Mouse (Mus musculus): ENCODE measurements around the gene 6430548M08Rik. TPM values are rescaled to one million over a fixed set of nuclear protein-coding genes. Genes with fewer than 3 reads are reported as not detected.
A peak's percentile ranks its signal among the peaks of the same experiment; 100 is the strongest.

The 6430548M08Rik gene
- polyA plus RNA-seq, 1 experiment from 2014 or later, result 13.2 TPM

DNA sequence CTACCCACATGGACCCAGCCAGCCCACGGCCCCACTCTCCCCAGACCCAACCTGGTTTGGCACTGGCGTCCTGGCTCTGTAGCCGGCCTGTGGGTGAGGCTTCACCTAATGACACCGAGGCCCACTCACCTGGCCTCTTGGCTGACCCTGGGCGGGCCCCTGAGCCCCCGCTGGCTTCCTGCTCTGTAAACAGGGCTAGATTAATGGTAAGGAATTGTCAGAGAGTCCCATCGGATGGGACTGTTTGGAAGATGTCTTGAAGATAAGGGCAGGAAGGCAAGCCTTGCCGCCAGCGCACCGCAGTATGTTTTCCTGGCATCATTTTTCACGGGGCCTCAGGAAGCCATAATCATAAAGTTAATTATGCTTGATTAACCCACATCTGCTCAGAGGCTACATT is 94.2 kb downstream of the 6430548M08Rik start:
- WGBS, result 50% methylated on average over 11 of the region's 11 CpGs

GRCm38 (mm10) chr8:120211345-120211744 is 97.4 kb downstream of the 6430548M08Rik start:
- DNase-seq (ENCODE audit: low spot score) (no peak), ATAC-seq (ENCODE audit: low FRiP score, low TSS enrichment) (peak; percentile 38; the same call in 1 of the 2 replicates)
- Histone ChIP-seq H3K36me3 (ENCODE audit: control insufficient read depth, insufficient read depth, low read length) (no peaks in the 10 kb centered on the region), H3K27ac (replicated peaks) (no peak overlapping the region), H3K4me2 (replicated peaks; ENCODE audit: low read depth) (no peak overlapping the region), H3K27me3 (ENCODE audit: control insufficient read depth, insufficient read depth, low read length) (no peaks in the 10 kb centered on the region), H3K9me3 (ENCODE audit: control insufficient read depth, low read length) (no peaks in the 10 kb centered on the region), H3K9ac (ENCODE audit: low read length) (no peak overlapping the region), H3K4me1 (replicated peaks; ENCODE audit: control insufficient read depth, insufficient read depth) (no peaks in the 10 kb centered on the region), H3K4me3 (ENCODE audit: low read depth, low read length) (no peak overlapping the region)
- TF ChIP-seq CTCF (IDR thresholded peaks at IDR 0.05; ENCODE audit: low read depth) (peak; percentile 67), EP300 (optimal IDR thresholded peaks at IDR 0.05) (no peak)
- WGBS, result 16% methylated on average over 4 of the region's 4 CpGs

More for the DNA sequence above, 94.2 kb downstream of the 6430548M08Rik start:
- H3K9me3 ChIP-seq (ENCODE audit: control insufficient read depth, low read length), result no peaks in the 10 kb centered on the region
- H3K4me2 ChIP-seq (replicated peaks; ENCODE audit: low read depth), result no peak overlapping the region
- DNase-seq (ENCODE audit: low spot score) (no peak), ATAC-seq (ENCODE audit: low FRiP score, low TSS enrichment) (no peak)
- no peak for TF ChIP-seq EP300 (optimal IDR thresholded peaks at IDR 0.05)
- no peak for TF ChIP-seq CTCF (IDR thresholded peaks at IDR 0.05; ENCODE audit: low read depth)
- H3K27me3 ChIP-seq (ENCODE audit: control insufficient read depth, insufficient read depth, low read length), result no peaks in the 10 kb centered on the region
- H3K9ac ChIP-seq (ENCODE audit: low read length), result no peak overlapping the region
- 0 out of 2 replicates have a peak, but pooled peaks cover 3% of the 10 kb centered on the region for H3K4me1 ChIP-seq (replicated peaks; ENCODE audit: control insufficient read depth, insufficient read depth)
- no peaks in the 10 kb centered on the region for H3K36me3 ChIP-seq (ENCODE audit: control insufficient read depth, insufficient read depth, low read length)
- H3K4me3 ChIP-seq (ENCODE audit: low read depth, low read length), result no peak overlapping the region
- no peak overlapping the region for H3K27ac ChIP-seq (replicated peaks)

GRCm38 (mm10) chr8:120212596-120212995 is 98.6 kb downstream of the 6430548M08Rik start:
- Histone ChIP-seq H3K36me3 (ENCODE audit: control insufficient read depth, insufficient read depth, low read length) (no peaks in the 10 kb centered on the region), H3K4me2 (replicated peaks; ENCODE audit: low read depth) (no peak overlapping the region), H3K9me3 (ENCODE audit: control insufficient read depth, low read length) (no peaks in the 10 kb centered on the region), H3K4me3 (ENCODE audit: low read depth, low read length) (no peak overlapping the region), H3K27me3 (ENCODE audit: control insufficient read depth, insufficient read depth, low read length) (no peaks in the 10 kb centered on the region), H3K4me1 (replicated peaks; ENCODE audit: control insufficient read depth, insufficient read depth) (peaks cover 2% of the 10 kb centered on the region; the same call in 1 of the 2 replicates), H3K27ac (replicated peaks) (no peak overlapping the region), H3K9ac (ENCODE audit: low read length) (no peak overlapping the region)
- WGBS, result 90% methylated on average over 7 of the region's 7 CpGs
- no peak for TF ChIP-seq CTCF (IDR thresholded peaks at IDR 0.05; ENCODE audit: low read depth)
- TF ChIP-seq EP300 (optimal IDR thresholded peaks at IDR 0.05), result no peak
- ATAC-seq (ENCODE audit: low FRiP score, low TSS enrichment) (no peak), DNase-seq (ENCODE audit: low spot score) (no peak)

- no peak for TF ChIP-seq CTCF (IDR thresholded peaks at IDR 0.05; ENCODE audit: low read depth)
- TF ChIP-seq EP300 (optimal IDR thresholded peaks at IDR 0.05), result no peak
- H3K27ac ChIP-seq (replicated peaks), result no peak overlapping the region
- H3K27me3 ChIP-seq (ENCODE audit: control insufficient read depth, insufficient read depth, low read length), result no peaks in the 10 kb centered on the region
- no peak for ATAC-seq (ENCODE audit: low FRiP score, low TSS enrichment)
- no peak for DNase-seq (ENCODE audit: low spot score)
- no peak overlapping the region for H3K9ac ChIP-seq (ENCODE audit: low read length)
- no peak overlapping the region for H3K4me3 ChIP-seq (ENCODE audit: low read depth, low read length)
- no peaks in the 10 kb centered on the region for H3K36me3 ChIP-seq (ENCODE audit: control insufficient read depth, insufficient read depth, low read length)
- no peak overlapping the region for H3K4me2 ChIP-seq (replicated peaks; ENCODE audit: low read depth)
- H3K9me3 ChIP-seq (ENCODE audit: control insufficient read depth, low read length), result no peaks in the 10 kb centered on the region
- WGBS, result 92% methylated on average over 3 of the region's 3 CpGs
- H3K4me1 ChIP-seq (replicated peaks; ENCODE audit: control insufficient read depth, insufficient read depth), result peaks cover 2% of the 10 kb centered on the region; the same call in 1 of the 2 replicates
These were observed 99.3 kb downstream of the 6430548M08Rik start for GRCm38 (mm10) chr8:120213229-120213628.

- Histone ChIP-seq H3K9ac (ENCODE audit: low read length) (no peak overlapping the region), H3K27ac (replicated peaks) (no peak overlapping the region), H3K4me3 (ENCODE audit: low read depth, low read length) (no peak overlapping the region), H3K9me3 (ENCODE audit: control insufficient read depth, low read length) (no peaks in the 10 kb centered on the region), H3K27me3 (ENCODE audit: control insufficient read depth, insufficient read depth, low read length) (no peaks in the 10 kb centered on the region), H3K4me2 (replicated peaks; ENCODE audit: low read depth) (no peak overlapping the region), H3K36me3 (ENCODE audit: control insufficient read depth, insufficient read depth, low read length) (no peaks in the 10 kb centered on the region), H3K4me1 (replicated peaks; ENCODE audit: control insufficient read depth, insufficient read depth) (peaks cover 2% of the 10 kb centered on the region; the same call in 1 of the 2 replicates)
- no peak for ATAC-seq (ENCODE audit: low FRiP score, low TSS enrichment)
- no peak for DNase-seq (ENCODE audit: low spot score)
- 72% methylated on average over 5 of the region's 5 CpGs for WGBS
- TF ChIP-seq EP300 (optimal IDR thresholded peaks at IDR 0.05), result no peak
- TF ChIP-seq CTCF (IDR thresholded peaks at IDR 0.05; ENCODE audit: low read depth), result no peak
These were observed 100.0 kb downstream of the 6430548M08Rik start for GRCm38 (mm10) chr8:120213939-120214338.

Other genes with a start within 250 kb of the 6430548M08Rik start
- 54.5 and 57.2 TPM in 2 replicates for gene Usp10, start 203.8 kb upstream of the 6430548M08Rik start, polyA plus RNA-seq (2015; fragmentation: Nextera tagmentation; extraction: Ambion mirVana)
- not detected in 2 replicates for gene Gm20388, start 203.3 kb upstream of the 6430548M08Rik start, polyA plus RNA-seq (2015; fragmentation: Nextera tagmentation; extraction: Ambion mirVana)
- 29.2 and 29.6 TPM in 2 replicates for gene Crispld2, start 121.7 kb upstream of the 6430548M08Rik start, polyA plus RNA-seq (2015; fragmentation: Nextera tagmentation; extraction: Ambion mirVana)
- 24.3 and 24.4 TPM in 2 replicates for gene Zdhhc7, start 12.7 kb upstream of the 6430548M08Rik start, polyA plus RNA-seq (2015; fragmentation: Nextera tagmentation; extraction: Ambion mirVana)
- 0.18 and 0.33 TPM in 2 replicates for gene Fam92b, start 63.3 kb downstream of the 6430548M08Rik start, polyA plus RNA-seq (2015; fragmentation: Nextera tagmentation; extraction: Ambion mirVana)
- 6.4 and 7.0 TPM in 2 replicates for gene Gse1, start 114.3 kb downstream of the 6430548M08Rik start, polyA plus RNA-seq (2015; fragmentation: Nextera tagmentation; extraction: Ambion mirVana)